Mouse (Mus musculus) cerebellum, postnatal 10 days (tissue): ENCODE results near the gene Lipa.

Experiments used
- DNase-seq, 2 experiments: peaks; one replicate each; pipeline ENCODE4 v3.0.0; 2021; ENCODE audit warnings: mixed read lengths in 2 of 2

The Lipa gene

DNA sequence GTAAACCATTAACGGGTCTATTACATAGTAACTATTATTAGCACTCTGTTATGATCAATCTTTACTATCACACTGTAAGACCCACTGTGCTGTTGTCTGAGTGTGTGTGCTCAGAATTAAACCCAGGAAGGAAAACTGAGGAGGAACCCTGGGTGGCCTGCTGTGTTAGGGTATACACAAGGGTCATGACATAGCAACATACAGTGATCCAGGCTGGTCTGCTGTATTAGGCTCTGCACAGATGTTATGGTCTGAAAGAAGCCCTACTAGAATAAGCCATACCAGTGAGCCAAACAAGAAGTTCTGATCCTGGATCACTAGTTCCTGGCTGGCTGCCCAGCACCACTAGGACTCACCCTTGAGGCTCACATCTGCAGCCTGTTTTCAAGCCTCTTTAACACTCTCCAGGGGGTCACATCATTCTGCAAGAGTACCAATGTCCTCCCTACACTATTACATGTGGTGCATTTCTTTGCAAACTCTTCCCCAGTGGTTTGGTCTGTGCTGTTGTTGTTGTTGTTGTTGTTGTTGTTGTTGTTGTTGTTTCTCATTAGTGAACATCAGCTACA, 65.7 kb downstream of the Lipa start:
- DNase-seq = no peak

DNA sequence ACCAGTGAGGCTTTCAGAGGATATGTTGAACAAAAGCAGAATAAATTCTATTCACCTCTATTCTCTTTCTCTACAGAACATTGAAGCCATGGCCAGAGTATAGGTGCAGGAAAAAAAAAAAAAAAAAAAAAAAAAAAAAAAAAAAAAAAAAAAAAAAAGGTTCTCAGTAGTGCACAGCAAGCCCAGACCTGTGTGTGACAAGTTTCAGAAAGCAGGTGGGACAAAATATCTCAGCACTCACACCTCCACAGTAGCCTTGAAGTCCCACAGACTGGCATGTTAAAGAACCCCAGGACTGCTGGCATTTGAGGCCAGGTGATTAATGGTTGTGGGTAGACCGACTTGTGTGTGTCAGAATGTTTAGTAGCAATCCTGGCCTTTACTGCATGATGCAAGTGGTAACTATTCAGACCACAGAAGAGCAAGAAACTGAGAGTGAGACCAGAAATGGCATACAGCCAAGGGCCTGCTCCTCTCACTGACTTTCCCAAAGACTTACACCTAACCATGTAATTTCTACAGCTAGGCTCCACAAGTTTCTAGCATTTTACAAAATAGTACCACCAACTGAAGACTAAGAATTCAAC, 76.4 kb downstream of the Lipa start:
- peak; percentile 11 to 17 for DNase-seq

DNA sequence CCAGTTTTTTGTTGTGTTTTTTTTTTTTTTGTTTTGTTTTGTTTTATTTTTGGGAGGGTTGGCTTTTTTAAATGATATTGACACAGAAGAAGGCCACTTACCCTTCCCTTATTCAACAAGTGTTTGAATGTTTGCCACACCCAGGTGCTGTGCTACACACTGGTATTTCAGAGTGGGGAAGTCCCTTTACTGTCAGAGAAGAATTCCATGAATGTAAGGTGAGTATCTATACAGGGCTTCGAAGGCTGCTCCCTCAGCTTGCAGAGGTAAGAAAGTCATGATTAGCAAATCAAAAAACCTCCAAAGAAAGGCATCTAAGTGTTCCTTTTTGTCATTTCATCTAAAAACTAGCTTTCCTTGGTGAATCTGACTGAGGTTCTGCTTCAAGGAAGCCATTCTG, 78.4 kb downstream of the Lipa start:
- no peak for DNase-seq

DNA sequence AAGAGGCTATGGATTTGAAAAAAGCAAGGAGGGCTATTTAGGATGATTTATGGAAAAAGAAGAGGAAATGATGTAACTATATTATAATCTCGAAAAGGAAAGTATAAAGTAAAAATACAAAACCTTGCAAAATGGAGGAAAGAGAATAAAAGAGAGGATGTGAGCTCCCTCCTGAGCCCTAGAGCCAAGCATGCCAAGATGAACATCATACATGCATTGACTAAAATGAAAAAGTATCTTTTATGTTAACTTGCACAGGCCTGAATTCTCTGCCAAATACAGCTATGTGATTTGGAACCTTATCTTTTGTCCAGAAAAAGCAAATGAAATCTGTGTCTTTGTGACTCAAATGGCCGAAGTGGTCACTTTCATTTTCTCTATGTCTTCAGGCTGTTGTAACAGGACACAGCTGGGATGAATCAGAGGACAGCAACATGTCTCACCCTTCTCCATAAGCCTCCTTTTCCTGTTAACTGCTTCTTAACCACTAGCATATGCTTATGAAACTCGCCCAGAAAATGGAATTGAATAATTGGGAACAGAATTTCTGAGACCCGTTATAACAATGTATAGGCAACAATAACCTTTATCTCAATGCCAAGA, 81.8 kb downstream of the Lipa start:
- no peak for DNase-seq

DNA sequence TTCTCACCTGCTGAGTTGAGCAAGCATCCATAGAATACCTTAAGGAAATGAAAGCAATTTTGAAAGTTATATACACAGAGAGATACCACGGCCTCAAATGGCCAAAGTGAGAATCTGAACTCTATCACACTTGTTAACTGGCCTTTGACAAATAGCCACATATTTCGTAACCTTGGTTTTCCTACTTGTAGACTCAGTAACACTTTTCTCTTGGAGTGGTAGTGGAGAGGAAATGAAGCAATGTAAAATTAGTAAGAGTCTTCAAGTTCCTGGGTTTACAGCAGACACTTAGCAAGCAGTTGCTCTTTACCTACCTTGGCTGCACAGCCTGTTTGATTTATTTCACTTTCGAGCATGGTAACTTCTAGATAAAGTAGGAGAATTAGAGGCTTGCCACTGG, 82.5 kb downstream of the Lipa start:
- DNase-seq = no peak
